Mouse (Mus musculus) urinary bladder, postnatal 14 days (tissue): ENCODE data around the gene Tchhl1.
"Not testable (repeated sequence)": the region's sequence is repeated elsewhere in the genome, so short reads cannot be mapped to it uniquely, and the experiment has no call there.

Experiments
- DNase-seq: peaks from one replicate; pipeline ENCODE4 v3.0.0; 2021; ENCODE audit warnings: low spot score

Gene Tchhl1

DNA sequence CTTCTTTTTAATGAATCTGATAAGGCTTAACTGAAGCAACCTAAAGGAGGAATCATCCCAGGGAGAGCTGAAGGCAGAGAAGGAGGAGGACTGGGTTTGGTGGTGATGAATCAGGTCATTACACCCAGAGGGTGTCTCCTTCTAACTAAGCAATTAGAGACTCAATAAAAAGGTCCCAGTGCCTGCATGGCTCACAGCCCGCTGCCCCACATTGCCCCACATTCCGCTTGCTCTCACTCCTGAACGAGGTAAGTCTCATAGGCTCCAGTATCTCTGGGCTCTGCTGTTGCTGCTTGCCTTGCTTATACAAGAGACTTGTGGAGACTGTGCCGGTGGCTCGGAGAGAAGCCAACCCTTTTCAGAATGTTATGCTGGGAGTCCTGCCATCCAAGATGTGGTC, at the start of gene Tchhl1:
Gene Tchhl1 (plus strand): TSS at position 194 of the 400 bp plus-strand sequence.
- no peak for DNase-seq

GRCm38 (mm10) chr3:93431673-93432072, 36.9 kb upstream of the Tchhl1 start:
- no peak for DNase-seq

DNA sequence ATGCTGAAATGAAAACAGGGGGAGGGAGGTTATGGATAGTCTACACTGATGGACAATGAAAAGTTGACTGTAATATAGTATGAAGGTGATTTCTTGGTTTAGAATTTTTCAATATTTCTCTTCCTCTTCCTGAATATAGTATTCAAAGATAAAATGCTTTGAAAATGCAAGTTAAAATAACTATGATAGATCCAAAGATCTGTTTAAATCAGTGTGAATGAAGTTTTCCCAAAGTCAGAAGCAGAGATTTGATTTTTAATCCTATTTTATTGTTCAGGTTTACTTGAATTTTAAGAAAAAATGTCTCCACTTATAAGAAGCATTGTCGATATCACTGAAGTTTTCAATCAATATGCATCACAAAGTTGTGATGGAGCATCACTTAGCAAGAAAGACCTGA, 26.5 kb upstream of the Tchhl1 start, which contains the start of gene Tchh:
Gene Tchh (plus strand): TSS at position 301 of the 400 bp plus-strand sequence.
- no peak for DNase-seq

DNA sequence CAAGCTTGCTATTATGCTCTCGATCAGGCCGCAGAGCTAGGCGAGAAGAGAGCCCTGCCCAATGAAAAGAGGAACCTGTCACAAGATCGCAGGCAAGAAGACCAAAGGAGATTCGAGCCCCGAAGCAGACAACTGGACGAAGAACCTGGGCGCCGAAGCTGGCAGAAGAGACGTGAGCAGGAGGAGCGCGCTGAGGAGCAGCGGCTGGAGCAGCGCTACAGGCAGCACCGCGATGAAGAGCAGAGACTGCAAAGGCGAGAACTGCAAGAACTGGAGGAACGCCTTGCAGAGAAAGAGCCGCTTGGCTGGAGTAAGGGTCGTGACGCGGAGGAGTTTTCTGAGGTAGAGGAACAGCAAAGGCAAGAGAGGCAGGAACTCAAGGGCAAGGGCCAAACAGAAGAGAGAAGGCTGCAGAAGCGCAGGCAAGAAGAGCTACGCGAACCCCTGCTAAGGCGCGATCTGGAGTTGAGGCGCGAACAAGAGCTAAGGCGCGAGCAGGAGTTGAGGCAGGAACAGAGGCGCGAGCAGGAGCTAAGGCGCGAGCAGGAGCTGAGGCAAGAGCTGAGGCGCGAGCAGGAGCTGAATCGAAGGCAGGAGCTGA, 25.0 kb upstream of the Tchhl1 start:
- DNase-seq, result peak; percentile 11

- DNase-seq, result peak; percentile 72
Measured at GRCm38 (mm10) chr3:93444343-93445164, 24.0 kb upstream of the Tchhl1 start.

DNA sequence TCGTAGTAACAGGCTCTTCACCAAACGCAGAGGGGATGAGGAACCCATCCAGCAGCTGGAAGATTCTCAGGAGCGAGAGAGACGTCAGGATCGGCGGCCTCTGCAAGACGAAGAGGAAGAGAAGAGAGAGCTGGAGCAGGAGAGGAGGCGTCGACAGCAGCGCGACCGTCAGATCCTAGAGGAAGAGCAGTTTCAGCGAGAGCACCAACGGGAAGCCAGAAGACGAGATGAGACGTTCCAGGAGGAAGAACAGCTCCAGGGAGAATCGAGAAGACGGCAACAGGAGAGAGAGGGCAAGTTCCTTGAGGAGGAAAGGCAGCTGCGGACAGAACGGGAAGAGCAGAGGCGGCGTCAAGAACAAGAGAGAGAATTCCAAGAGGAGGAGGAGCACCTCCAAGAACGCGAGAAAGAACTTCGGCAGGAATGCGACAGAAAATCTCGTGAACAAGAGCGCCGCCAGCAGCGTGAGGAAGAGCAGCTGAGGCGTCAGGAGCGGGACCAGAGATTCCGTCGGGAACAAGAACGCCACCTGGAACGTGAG, 23.3 kb upstream of the Tchhl1 start:
- DNase-seq, result peak; percentile 15

- peak; percentile 11 for DNase-seq
Measured at GRCm38 (mm10) chr3:93446128-93446755, 22.3 kb upstream of the Tchhl1 start.

- peak; percentile 3 for DNase-seq
Measured at GRCm38 (mm10) chr3:93446756-93447137, 21.8 kb upstream of the Tchhl1 start.

- peak; percentile 56 for DNase-seq
Measured at GRCm38 (mm10) chr3:93447138-93447841, 21.3 kb upstream of the Tchhl1 start.

DNA sequence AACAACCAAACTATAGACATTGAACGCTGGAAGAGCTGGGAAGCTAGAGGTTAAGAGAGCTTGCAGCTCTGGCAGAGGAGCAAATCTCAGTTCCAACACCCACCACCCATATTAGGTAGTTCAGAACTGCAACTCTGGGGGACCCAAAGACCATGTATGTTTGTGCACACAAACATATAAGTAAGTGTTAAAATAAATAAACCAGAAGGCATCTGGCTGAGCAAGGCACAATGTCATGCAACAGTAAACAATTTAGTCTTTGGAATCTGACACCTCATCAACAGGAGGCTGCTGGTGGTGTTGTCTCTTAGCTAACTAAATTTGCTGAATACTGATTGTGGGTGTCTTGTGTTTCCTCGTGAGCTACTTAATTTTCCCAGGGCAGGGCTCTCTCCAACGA, 2.0 kb upstream of the Tchhl1 start:
- DNase-seq, result no peak

DNA sequence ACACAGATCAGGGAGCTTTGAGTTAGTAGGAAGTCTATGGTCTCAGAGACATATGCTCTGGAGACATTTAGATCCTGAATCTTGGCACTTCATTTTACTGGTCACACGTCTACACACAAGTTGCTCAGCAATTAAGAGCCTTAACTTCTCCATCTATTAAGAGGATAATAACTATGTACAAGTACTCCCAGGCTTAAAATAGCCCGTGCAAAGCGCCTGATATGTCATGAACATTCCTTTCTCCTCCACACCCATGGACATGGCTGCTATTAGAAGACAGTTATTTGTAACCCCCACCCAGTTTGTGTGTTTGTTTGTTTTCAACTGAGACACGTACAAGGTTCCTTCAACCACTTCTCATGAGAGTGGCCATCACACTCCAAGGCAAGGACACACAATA, 1.4 kb upstream of the Tchhl1 start:
- DNase-seq, result no peak

- no peak for DNase-seq
Measured at GRCm38 (mm10) chr3:93469629-93470028, 1.1 kb downstream of the Tchhl1 start.

GRCm38 (mm10) chr3:93480053-93480452, 11.5 kb downstream of the Tchhl1 start:
- DNase-seq, result no peak

DNA sequence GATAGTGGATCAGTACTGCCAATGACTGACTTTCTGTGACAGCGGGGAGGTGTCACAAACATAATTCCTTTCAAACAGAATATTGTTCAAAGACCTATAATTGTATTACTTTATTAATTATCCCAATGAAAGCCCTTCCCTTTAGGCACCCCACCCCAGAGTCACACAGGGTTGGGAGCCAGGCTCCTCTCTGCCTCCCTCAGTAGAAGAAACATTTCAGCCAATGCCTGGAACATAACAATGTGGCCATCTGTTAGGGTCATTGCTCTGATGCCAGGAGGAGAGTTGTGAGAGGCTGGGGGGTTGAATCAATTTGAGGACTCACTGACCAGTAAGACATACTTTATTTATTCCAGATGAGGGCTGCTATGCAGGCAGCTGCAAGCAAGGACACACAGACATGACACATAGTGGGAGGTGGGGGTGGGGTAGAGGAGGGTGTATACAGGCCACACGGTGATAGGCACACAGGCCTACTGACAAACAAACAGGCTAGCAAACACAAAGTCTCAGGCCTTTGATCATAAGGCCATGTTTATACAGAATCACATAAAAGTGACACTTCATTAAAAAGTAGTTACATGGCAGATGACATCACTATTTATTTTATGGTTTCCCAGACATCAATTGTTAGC, 13.5 kb downstream of the Tchhl1 start:
- DNase-seq, result no peak

- no peak for DNase-seq
Measured at GRCm38 (mm10) chr3:93485611-93486010, 17.1 kb downstream of the Tchhl1 start.

- DNase-seq, result no peak
Measured at GRCm38 (mm10) chr3:93488541-93488940, 20.0 kb downstream of the Tchhl1 start.

- no peak for DNase-seq
Measured at GRCm38 (mm10) chr3:93492176-93492575, 23.6 kb downstream of the Tchhl1 start.

DNA sequence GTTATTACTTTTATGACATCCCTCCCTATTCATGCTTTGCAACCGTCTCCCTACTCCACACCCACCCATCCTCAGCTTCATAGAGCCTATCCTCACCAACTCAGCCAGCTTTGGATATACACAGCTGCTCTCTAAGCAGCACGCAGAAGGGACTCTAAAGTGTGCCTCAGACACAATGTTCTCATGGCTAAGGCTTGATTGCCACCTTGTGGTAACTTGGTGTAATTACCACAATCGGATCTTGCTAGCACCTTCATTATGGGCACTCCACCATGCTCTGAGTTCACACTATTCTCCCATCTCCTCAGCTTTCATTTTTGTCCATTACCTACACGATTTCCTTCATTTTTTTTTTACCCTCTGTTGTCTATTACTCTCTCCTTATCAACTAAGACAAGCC, 25.4 kb downstream of the Tchhl1 start:
- peak; percentile 55 for DNase-seq

- DNase-seq, result not testable (repeated sequence)
Measured at GRCm38 (mm10) chr3:93494774-93495173, 26.2 kb downstream of the Tchhl1 start.

GRCm38 (mm10) chr3:93497131-93497530, 28.6 kb downstream of the Tchhl1 start:
- DNase-seq, result no peak

- no peak for DNase-seq
Measured at GRCm38 (mm10) chr3:93499129-93499528, 30.6 kb downstream of the Tchhl1 start.
